Mouse (Mus musculus) thymus, adult 2 months (tissue): Measurements from ENCODE around the gene Hnrnpab. TPM values are rescaled to one million over a fixed set of nuclear protein-coding genes. Genes with fewer than 3 reads are reported as not detected.

Source experiments
- DNase-seq: peaks from one replicate; pipeline ENCODE4 v3.0.0; 2021
- H3K27ac ChIP-seq: fragments of 200-500 bp; 2 replicates; pipeline ENCODE4 v1.5.1; 2012; ENCODE audit warnings: low read length, control low read depth; ENCODE audit not compliant: control insufficient read depth, insufficient read depth
- H3K27me3 ChIP-seq: fragments of 200-500 bp; 2 replicates; pipeline ENCODE4 v1.6.1; 2012; ENCODE audit warnings: mild to moderate bottlenecking, low read length, moderate library complexity, mixed read lengths; ENCODE audit not compliant: control insufficient read depth, insufficient read depth
- H3K36me3 ChIP-seq: fragments of 200-500 bp; 2 replicates; pipeline ENCODE4 v1.6.1; 2012; ENCODE audit warnings: mild to moderate bottlenecking, low read length, moderate library complexity; ENCODE audit not compliant: control insufficient read depth, insufficient read depth
- H3K4me1 ChIP-seq: fragments of 200-500 bp; replicated peaks from 2 replicates; pipeline ENCODE4 v1.6.1; 2012; ENCODE audit warnings: low read length; ENCODE audit not compliant: control insufficient read depth, insufficient read depth
- H3K4me3 ChIP-seq: fragments of 200-500 bp; 2 replicates; pipeline ENCODE4 v1.5.1; 2012; ENCODE audit warnings: mild to moderate bottlenecking, low read length, control low read depth, moderate library complexity; ENCODE audit not compliant: control insufficient read depth, insufficient read depth
- CTCF ChIP-seq: fragments of 200-500 bp; IDR thresholded peaks from 2 replicates; pipeline ENCODE4 v1.5.1; 2012; ENCODE audit warnings: mild to moderate bottlenecking, control low read depth, low read length, moderate library complexity, borderline replicate concordance; ENCODE audit not compliant: control insufficient read depth, poor library complexity, insufficient read depth; ENCODE audit errors: extremely low read depth
- POLR2A ChIP-seq: fragments of 200-500 bp; IDR thresholded peaks from 2 replicates; pipeline ENCODE4 v1.6.1; 2012; ENCODE audit warnings: mild to moderate bottlenecking, low read length, control low read depth, moderate library complexity; ENCODE audit not compliant: control insufficient read depth, poor library complexity, insufficient read depth; ENCODE audit errors: extremely low read depth
- WGBS: fragments of 180-500 bp; shearing (Covaris S2); methylation state at CpG from one replicate; pipeline ENCODE4 v1.1.7; 2018; 5-methylcytosine and 5-hydroxymethylcytosine counted together
- polyA plus RNA-seq: library from polyadenylated mRNA; depleted of rRNA; stranded (reverse); fragments of >200 nt; gene quantifications from 2 replicates; pipeline ENCODE4 v1.2.3, GENCODE M21; 2012

Gene Hnrnpab
- polyA plus RNA-seq, 1 experiment, result 533 TPM

- Histone ChIP-seq H3K27ac (no peak overlapping the region), H3K27me3 (no peaks in the 10 kb centered on the region), H3K4me1 (peaks cover 16% of the 10 kb centered on the region), H3K36me3 (peaks cover 15% of the 10 kb centered on the region), H3K4me3 (no peak overlapping the region)
- no peak for DNase-seq
- TF ChIP-seq POLR2A (no peak), CTCF (no peak)
- WGBS, result 96% methylated on average over 13 of the region's 13 CpGs
These were observed 20.2 kb downstream of the Hnrnpab start for GRCm38 (mm10) chr11:51586411-51586810.

DNA sequence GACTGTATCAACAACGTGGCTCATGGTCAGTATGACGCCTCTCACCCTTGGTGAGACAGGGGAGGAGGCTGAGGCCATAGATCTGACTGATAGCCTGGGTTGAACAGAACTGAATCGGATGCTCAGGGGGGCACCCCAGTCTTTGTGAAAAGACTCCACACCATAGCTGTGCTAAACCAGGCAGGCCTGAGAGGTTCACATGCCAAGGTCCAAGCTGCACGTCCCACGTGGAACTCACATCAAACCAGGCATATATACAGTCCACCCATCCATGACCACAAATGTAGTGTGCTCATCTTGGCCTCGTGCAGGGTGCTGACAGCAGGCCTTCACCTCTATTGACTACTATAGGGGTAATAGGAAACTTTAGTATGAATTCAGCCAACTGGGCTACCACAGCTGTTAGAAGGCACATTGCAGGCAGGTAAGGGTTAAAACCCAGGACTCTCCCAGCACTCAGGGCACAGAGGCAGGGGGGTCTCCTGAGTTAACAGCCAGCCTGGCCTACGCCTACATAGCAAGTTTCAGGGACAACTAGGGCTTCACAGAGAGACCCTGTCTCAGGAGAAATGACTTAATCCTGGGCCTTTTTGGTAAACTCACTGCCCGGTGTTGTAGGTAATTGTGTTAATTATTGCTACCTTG lies 20.9 kb downstream of the Hnrnpab start:
- TF ChIP-seq CTCF, result no peak
- no peak for TF ChIP-seq POLR2A
- peaks cover 16% of the 10 kb centered on the region for H3K4me1 ChIP-seq
- H3K27me3 ChIP-seq, result no peaks in the 10 kb centered on the region
- H3K27ac ChIP-seq, result no peak overlapping the region
- DNase-seq, result no peak
- peaks cover 9% of the 10 kb centered on the region for H3K36me3 ChIP-seq
- WGBS, result 61% methylated on average over 8 of the region's 8 CpGs
- no peak overlapping the region for H3K4me3 ChIP-seq

DNA sequence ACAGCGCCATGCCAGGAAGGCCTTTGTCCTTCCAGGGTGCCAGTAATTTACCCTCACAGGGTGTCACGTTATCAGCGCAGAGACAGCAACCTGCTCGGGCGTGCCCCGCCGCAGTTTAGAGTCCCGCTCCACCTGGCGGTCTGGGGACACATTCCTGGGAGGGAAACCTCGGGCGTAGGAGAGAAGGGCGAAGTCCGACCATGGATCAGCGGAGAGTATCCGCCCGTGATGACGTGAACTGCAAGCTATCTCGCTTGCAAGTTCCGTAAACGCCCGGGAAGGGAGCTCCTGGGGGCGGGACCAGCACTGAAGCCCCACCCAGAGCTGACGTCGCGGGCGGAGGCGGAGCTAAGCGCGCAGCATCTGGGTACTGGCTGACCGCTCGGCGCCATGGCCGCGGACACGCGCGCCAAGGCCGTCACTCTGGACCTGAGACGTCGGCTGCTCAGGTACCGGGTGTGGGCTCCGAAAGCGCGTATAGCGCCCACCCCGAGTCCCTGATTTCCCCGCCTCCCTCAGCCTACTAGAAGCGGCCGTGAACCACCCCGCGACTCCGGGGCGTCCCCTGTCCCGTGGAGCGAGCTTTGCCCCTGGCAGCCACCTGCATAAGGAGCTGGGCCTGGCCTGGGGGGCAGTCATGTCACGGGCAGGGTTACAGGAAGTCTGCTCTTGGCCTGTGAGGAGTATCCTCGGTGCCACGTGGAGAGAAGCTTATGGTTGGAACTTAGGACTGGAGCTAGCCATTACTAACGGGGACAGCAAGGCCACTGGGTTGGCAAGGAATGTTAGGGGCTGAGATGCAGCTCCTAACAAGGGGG lies 22.0 kb downstream of the Hnrnpab start, which contains the start of gene Phykpl:
TSS of gene Phykpl (plus strand) at position 327 of the 818 bp plus-strand sequence.
- TF ChIP-seq POLR2A, result peak; percentile 100
- peak; percentile 36; the same call in 1 of the 2 replicates for TF ChIP-seq CTCF
- peaks cover 16% of the 10 kb centered on the region for H3K4me1 ChIP-seq
- under 1% methylated on average over 59 of the region's 59 CpGs for WGBS

DNA sequence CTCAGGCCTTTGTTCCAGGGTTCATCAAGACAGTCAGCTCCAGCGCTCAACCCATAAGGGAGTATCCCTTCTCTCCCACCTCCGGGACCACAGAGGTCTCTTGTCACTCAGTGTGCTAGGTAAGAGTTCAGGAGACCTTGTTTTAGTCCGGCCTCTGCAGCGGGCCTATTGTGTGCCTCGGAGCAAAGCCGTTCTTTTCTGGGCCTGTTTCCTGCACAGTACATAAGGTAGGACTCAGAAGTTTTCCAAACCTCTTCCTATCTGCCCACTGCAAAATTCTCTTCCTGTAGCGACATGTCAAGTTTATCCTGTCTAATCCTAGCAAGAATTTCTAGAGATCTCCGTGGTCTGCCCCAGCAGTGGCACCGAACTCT lies 22.6 kb downstream of the Hnrnpab start:
- Histone ChIP-seq H3K27ac (peak overlapping the region; percentile 80), H3K36me3 (peaks cover 7% of the 10 kb centered on the region), H3K4me3 (peak overlapping the region; percentile 71), H3K4me1 (peaks cover 21% of the 10 kb centered on the region), H3K27me3 (no peaks in the 10 kb centered on the region)
- 8% methylated on average over 9 of the region's 9 CpGs for WGBS
- TF ChIP-seq POLR2A, result no peak
- no peak for TF ChIP-seq CTCF
- peak; percentile 39 for DNase-seq

More for the DNA sequence above, 22.0 kb downstream of the Hnrnpab start, which contains the start of gene Phykpl:
- H3K27me3 ChIP-seq, result no peaks in the 10 kb centered on the region
- DNase-seq, result peak; percentile 97
- H3K4me3 ChIP-seq, result peak within 1 kb of the TSS; percentile 71
- peaks cover 7% of the 10 kb centered on the region for H3K36me3 ChIP-seq
- peak within 1 kb of the TSS; percentile 80 for H3K27ac ChIP-seq

GRCm38 (mm10) chr11:51582713-51583112 lies 23.9 kb downstream of the Hnrnpab start:
- TF ChIP-seq CTCF (peak; percentile 67; the same call in 1 of the 2 replicates), POLR2A (no peak)
- peaks cover 31% of the 10 kb centered on the region for H3K4me1 ChIP-seq
- H3K36me3 ChIP-seq, result peaks cover 6% of the 10 kb centered on the region; the same call in 1 of the 2 replicates
- no peak overlapping the region for H3K27ac ChIP-seq
- DNase-seq, result peak; percentile 72
- H3K27me3 ChIP-seq, result no peaks in the 10 kb centered on the region
- H3K4me3 ChIP-seq, result no peak overlapping the region
- 50% methylated on average over 8 of the region's 8 CpGs for WGBS

GRCm38 (mm10) chr11:51579024-51579423 lies 27.6 kb downstream of the Hnrnpab start:
- TF ChIP-seq POLR2A (no peak), CTCF (no peak)
- no peaks in the 10 kb centered on the region for H3K27me3 ChIP-seq
- H3K4me1 ChIP-seq, result peaks cover 33% of the 10 kb centered on the region
- 50% methylated on average over 4 of the region's 4 CpGs for WGBS
- H3K27ac ChIP-seq, result no peak overlapping the region
- peak; percentile 35 for DNase-seq
- no peaks in the 10 kb centered on the region for H3K36me3 ChIP-seq
- H3K4me3 ChIP-seq, result no peak overlapping the region
